Mouse (Mus musculus) heart, embryonic 12.5 days (tissue): Measurements from ENCODE around the gene Ucn. TPM values are rescaled to one million over a fixed set of nuclear protein-coding genes. Genes with fewer than 3 reads are reported as not detected.

Source experiments
- ATAC-seq: fragments of 200-750 bp; cut with Nextera tagmentation; 2 replicates; pipeline ENCODE4 v1.8.0; 2017; ENCODE audit warnings: moderate TSS enrichment, moderate library complexity; ENCODE audit not compliant: insufficient number of reproducible peaks, low FRiP score
- H3K27ac ChIP-seq: fragments of 300-500 bp; sonication (generic); 2 replicates; pipeline ENCODE4 v1.5.1; 2016; ENCODE audit warnings: mild to moderate bottlenecking, moderate library complexity; ENCODE audit not compliant: poor library complexity, severe bottlenecking
- H3K27me3 ChIP-seq: fragments of 300-500 bp; sonication (generic); replicated peaks from 2 replicates; pipeline ENCODE4 v1.6.1; 2016; ENCODE audit warnings: mild to moderate bottlenecking, moderate library complexity
- H3K36me3 ChIP-seq: fragments of 300-500 bp; sonication (generic); 2 replicates; pipeline ENCODE4 v1.6.1; 2016; ENCODE audit warnings: mild to moderate bottlenecking, moderate library complexity
- H3K4me1 ChIP-seq: fragments of 300-500 bp; sonication (generic); replicated peaks from 2 replicates; pipeline ENCODE4 v1.6.1; 2016; ENCODE audit warnings: mild to moderate bottlenecking
- H3K4me2 ChIP-seq: fragments of 300-500 bp; sonication (generic); 2 replicates; pipeline ENCODE4 v1.6.1; 2016; ENCODE audit warnings: mild to moderate bottlenecking, moderate library complexity
- H3K4me3 ChIP-seq: fragments of 300-500 bp; sonication (generic); 2 replicates; pipeline ENCODE4 v1.5.1; 2016; ENCODE audit warnings: mild to moderate bottlenecking
- H3K9ac ChIP-seq: fragments of 300-500 bp; sonication (generic); 2 replicates; pipeline ENCODE4 v1.6.1; 2016; ENCODE audit warnings: mild to moderate bottlenecking, moderate library complexity
- H3K9me3 ChIP-seq: fragments of 300-500 bp; sonication (generic); replicated peaks from 2 replicates; pipeline ENCODE4 v1.6.1; 2016; ENCODE audit warnings: mild to moderate bottlenecking, moderate library complexity
- WGBS: fragments of 180-500 bp; shearing (Covaris S2); methylation state at CpG from one replicate; pipeline ENCODE4 v1.1.7; 2016; 5-methylcytosine and 5-hydroxymethylcytosine counted together
- polyA plus RNA-seq: library from polyadenylated mRNA; unstranded; fragments of >200 nt; fragmentation: Nextera tagmentation; extraction: Ambion mirVana; gene quantifications from 2 replicates; pipeline ENCODE4 v1.2.1, GENCODE M21; 2016

The Ucn gene
- polyA plus RNA-seq, 1 experiment from 2014 or later, result 0.38 TPM

DNA sequence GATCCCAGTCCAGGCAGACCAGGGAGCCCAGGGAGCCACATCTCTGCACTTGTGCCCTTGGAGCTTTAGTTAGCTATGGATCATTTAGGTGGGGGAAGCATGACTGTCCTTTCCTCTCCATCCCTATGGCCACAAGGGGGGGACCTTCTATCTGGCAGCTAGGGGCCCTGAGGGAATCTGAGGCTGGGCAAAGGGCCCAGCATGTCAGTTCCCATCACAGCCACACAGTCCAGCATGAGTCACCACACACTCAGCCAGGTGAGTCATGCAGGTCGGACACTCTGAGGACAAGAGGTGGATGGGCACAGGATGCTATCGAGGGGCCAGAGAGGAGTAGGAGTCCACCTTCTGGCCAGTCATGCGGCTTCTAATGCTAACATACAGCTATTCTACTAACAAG, 13.1 kb upstream of the Ucn start:
- no peak overlapping the region for H3K4me2 ChIP-seq
- peaks cover 19% of the 10 kb centered on the region for H3K4me1 ChIP-seq
- 72% methylated on average over 3 of the region's 3 CpGs for WGBS
- H3K9ac ChIP-seq, result no peak overlapping the region
- peaks cover 33% of the 10 kb centered on the region for H3K36me3 ChIP-seq
- no peak overlapping the region for H3K4me3 ChIP-seq
- no peak overlapping the region for H3K27ac ChIP-seq
- no peaks in the 10 kb centered on the region for H3K9me3 ChIP-seq
- no peak for ATAC-seq
- no peaks in the 10 kb centered on the region for H3K27me3 ChIP-seq

DNA sequence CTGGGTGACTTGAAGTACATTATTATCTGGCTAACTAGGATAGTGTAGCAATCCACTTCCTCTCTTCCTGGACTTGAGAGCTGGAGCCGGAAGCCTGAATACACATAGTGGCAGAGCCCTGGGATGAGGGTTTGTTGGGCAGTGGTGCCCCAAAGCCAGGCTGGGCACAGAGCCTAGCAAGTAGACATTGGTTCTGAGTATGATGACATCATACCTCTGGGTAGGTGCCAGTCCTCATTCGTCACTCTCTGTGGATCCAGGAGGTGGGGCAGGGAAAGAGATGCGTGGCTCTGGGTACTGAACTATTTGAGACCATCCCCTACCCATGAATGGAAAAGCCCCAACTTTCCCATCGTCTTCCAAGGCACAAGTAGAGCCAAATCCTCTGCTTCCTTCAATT, 11.2 kb upstream of the Ucn start:
- H3K4me3 ChIP-seq, result no peak overlapping the region
- ATAC-seq, result no peak
- H3K27ac ChIP-seq, result no peak overlapping the region
- H3K9ac ChIP-seq, result no peak overlapping the region
- no peaks in the 10 kb centered on the region for H3K27me3 ChIP-seq
- WGBS, result 80% methylated on average over 4 of the region's 4 CpGs
- H3K4me1 ChIP-seq, result peaks cover 19% of the 10 kb centered on the region
- no peak overlapping the region for H3K4me2 ChIP-seq
- H3K36me3 ChIP-seq, result peaks cover 42% of the 10 kb centered on the region
- H3K9me3 ChIP-seq, result no peaks in the 10 kb centered on the region

DNA sequence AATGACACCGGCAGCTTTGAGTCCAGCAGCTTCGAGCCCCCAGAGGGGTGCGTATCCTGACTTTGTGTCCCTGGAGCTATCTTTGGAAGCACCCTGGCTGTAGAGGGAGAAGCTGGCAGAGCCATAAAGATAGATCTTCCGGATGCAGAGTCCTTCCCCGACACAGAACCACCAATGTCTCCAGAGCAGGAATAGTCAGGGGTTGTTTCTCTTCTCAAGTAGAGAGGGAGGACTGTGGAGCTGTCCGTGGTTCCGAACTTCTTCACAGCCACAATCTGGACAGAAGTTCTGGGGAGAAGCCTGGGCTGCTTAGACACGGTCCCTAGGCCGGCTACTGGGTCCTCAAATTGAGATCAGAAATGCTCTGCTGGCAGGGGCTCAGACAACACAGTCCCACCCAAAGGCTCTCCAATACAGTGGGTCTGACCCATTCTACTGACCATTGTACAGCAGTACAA, 368 bp upstream of the Ucn start:
- peaks cover 26% of the 10 kb centered on the region for H3K4me1 ChIP-seq
- ATAC-seq, result no peak
- no peak overlapping the region for H3K9ac ChIP-seq
- no peak overlapping the region for H3K27ac ChIP-seq
- WGBS, result 8% methylated on average over 9 of the region's 9 CpGs
- H3K9me3 ChIP-seq, result no peaks in the 10 kb centered on the region
- H3K4me2 ChIP-seq, result peak overlapping the region; percentile 74
- peaks cover 16% of the 10 kb centered on the region for H3K36me3 ChIP-seq
- peaks cover 64% of the 10 kb centered on the region for H3K27me3 ChIP-seq
- peak overlapping the region; percentile 41 for H3K4me3 ChIP-seq

- Histone ChIP-seq H3K27me3 (peaks cover 68% of the 10 kb centered on the region), H3K36me3 (peaks cover 8% of the 10 kb centered on the region), H3K9me3 (no peaks in the 10 kb centered on the region), H3K4me3 (peak overlapping the region; percentile 41), H3K27ac (no peak overlapping the region), H3K9ac (no peak overlapping the region), H3K4me2 (peak overlapping the region; percentile 74), H3K4me1 (peaks cover 26% of the 10 kb centered on the region)
- no peak for ATAC-seq
- 2% methylated on average over 13 of the region's 13 CpGs for WGBS
Observed at GRCm38 (mm10) chr5:31137658-31138057, 971 bp downstream of the Ucn start.

- 1% methylated on average over 33 of the region's 33 CpGs for WGBS
- H3K4me3 ChIP-seq, result peak overlapping the region; percentile 41
- H3K9ac ChIP-seq, result no peak overlapping the region
- H3K27ac ChIP-seq, result no peak overlapping the region
- peaks cover 68% of the 10 kb centered on the region for H3K27me3 ChIP-seq
- no peaks in the 10 kb centered on the region for H3K9me3 ChIP-seq
- H3K36me3 ChIP-seq, result peaks cover 8% of the 10 kb centered on the region
- ATAC-seq, result no peak
- peaks cover 26% of the 10 kb centered on the region for H3K4me1 ChIP-seq
- H3K4me2 ChIP-seq, result peak overlapping the region; percentile 74
Observed at GRCm38 (mm10) chr5:31136730-31137424, 1.8 kb downstream of the Ucn start.

- no peaks in the 10 kb centered on the region for H3K4me1 ChIP-seq
- H3K36me3 ChIP-seq, result no peaks in the 10 kb centered on the region
- ATAC-seq, result no peak
- no peaks in the 10 kb centered on the region for H3K27me3 ChIP-seq
- no peak overlapping the region for H3K27ac ChIP-seq
- H3K9ac ChIP-seq, result no peak overlapping the region
- H3K4me2 ChIP-seq, result no peak overlapping the region
- WGBS, result 31% methylated on average over 5 of the region's 5 CpGs
- no peak overlapping the region for H3K4me3 ChIP-seq
- H3K9me3 ChIP-seq, result no peaks in the 10 kb centered on the region
Observed at GRCm38 (mm10) chr5:31126050-31126449, 12.6 kb downstream of the Ucn start.

- no peaks in the 10 kb centered on the region for H3K9me3 ChIP-seq
- no peak overlapping the region for H3K9ac ChIP-seq
- no peak overlapping the region for H3K4me2 ChIP-seq
- H3K27ac ChIP-seq, result no peak overlapping the region
- no peak overlapping the region for H3K4me3 ChIP-seq
- WGBS, result 48% methylated on average over 2 of the region's 2 CpGs
- no peaks in the 10 kb centered on the region for H3K4me1 ChIP-seq
- H3K27me3 ChIP-seq, result no peaks in the 10 kb centered on the region
- no peaks in the 10 kb centered on the region for H3K36me3 ChIP-seq
- ATAC-seq, result no peak
Observed at GRCm38 (mm10) chr5:31123481-31123880, 15.1 kb downstream of the Ucn start.

DNA sequence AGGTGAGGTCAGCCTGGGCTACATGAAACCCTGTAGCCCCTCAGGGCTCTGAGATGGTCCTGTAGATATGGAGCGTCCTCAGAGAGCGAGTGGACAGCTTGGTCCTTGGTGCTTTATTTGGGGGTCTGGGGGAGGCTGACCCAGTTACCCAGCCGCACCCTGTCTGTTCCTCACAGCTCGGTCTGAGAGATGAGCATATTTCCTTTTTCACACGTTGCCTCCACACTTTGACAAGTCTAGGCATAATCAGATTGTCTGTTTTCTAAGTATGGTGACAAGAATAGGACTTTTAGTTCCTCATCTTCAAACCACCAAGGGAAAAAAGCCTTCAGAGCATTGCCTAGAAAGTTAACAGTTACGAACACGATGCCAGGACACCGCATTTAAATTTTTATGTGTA, 17.5 kb downstream of the Ucn start:
- 74% methylated on average over 8 of the region's 8 CpGs for WGBS
- Histone ChIP-seq H3K9me3 (no peaks in the 10 kb centered on the region), H3K36me3 (no peaks in the 10 kb centered on the region), H3K27ac (no peak overlapping the region), H3K4me1 (peaks cover 9% of the 10 kb centered on the region), H3K4me3 (no peak overlapping the region), H3K27me3 (no peaks in the 10 kb centered on the region; the same call in 1 of the 2 replicates), H3K4me2 (no peak overlapping the region), H3K9ac (no peak overlapping the region)
- no peak for ATAC-seq

DNA sequence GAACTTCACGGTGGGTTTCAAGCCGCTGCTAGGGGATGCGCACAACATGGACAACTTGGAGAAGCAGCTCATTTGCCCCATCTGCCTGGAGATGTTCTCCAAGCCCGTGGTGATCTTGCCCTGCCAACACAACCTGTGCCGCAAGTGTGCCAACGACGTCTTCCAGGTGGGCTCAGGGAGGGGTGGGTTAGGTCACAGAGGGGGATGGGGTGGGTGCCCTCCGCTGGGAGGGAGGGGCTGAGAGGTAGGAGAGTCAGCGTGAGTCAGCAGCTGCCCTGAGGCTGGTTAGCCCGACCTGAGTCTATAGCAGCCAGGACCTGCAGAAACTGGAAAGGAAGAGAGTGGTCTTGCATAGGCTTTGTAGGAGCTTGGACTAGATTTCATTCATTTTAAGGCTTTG, 21.7 kb downstream of the Ucn start:
- H3K27me3 ChIP-seq, result no peaks in the 10 kb centered on the region; the same call in 1 of the 2 replicates
- peak overlapping the region; percentile 69 for H3K4me2 ChIP-seq
- ATAC-seq, result no peak
- WGBS, result 13% methylated on average over 10 of the region's 10 CpGs
- H3K4me3 ChIP-seq, result peak overlapping the region; percentile 36
- peaks cover 10% of the 10 kb centered on the region for H3K4me1 ChIP-seq
- no peaks in the 10 kb centered on the region for H3K36me3 ChIP-seq
- H3K9ac ChIP-seq, result peak overlapping the region; percentile 60
- H3K27ac ChIP-seq, result peak overlapping the region; percentile 85
- no peaks in the 10 kb centered on the region for H3K9me3 ChIP-seq

DNA sequence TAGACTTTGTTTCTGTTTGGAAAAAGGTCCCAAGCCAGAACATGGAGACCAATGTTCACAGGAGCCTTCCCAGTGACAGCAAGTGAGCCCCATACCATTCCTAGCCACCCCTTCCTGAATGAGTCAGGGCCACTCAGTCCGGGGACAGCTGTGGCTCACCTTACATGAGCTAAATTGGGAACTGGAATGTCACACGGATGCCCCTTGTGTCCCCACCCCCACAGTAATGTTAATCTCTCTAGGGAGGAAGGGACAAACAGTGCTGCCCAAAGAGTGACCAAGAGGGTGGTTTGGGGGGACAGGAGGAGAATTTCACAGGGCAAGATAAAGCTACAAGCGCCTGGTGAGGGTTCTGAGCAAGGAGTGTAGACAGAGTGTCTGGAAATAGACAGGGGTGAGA, 22.3 kb downstream of the Ucn start, which contains the start of gene Trim54:
Trim54 (plus strand) TSS at position 359 of the 400 bp plus-strand sequence.
- H3K9ac ChIP-seq, result peak within 1 kb of the TSS; percentile 60
- no peaks in the 10 kb centered on the region; the same call in 1 of the 2 replicates for H3K27me3 ChIP-seq
- 0 out of 2 replicates have a peak, but pooled peaks have one; percentile 42 for ATAC-seq
- H3K4me3 ChIP-seq, result peak within 1 kb of the TSS; percentile 36
- peak within 1 kb of the TSS; percentile 85 for H3K27ac ChIP-seq
- H3K9me3 ChIP-seq, result no peaks in the 10 kb centered on the region
- peak within 1 kb of the TSS; percentile 69 for H3K4me2 ChIP-seq
- WGBS, result 11% methylated on average over 3 of the region's 3 CpGs
- H3K4me1 ChIP-seq, result peaks cover 10% of the 10 kb centered on the region
- no peaks in the 10 kb centered on the region for H3K36me3 ChIP-seq

- Histone ChIP-seq H3K4me1 (no peaks in the 10 kb centered on the region), H3K27me3 (peaks cover 3% of the 10 kb centered on the region; the same call in 1 of the 2 replicates), H3K27ac (no peak overlapping the region), H3K9me3 (no peaks in the 10 kb centered on the region), H3K36me3 (no peaks in the 10 kb centered on the region), H3K9ac (no peak overlapping the region), H3K4me3 (no peak overlapping the region), H3K4me2 (no peak overlapping the region)
- WGBS, result 25% methylated on average over 7 of the region's 7 CpGs
- no peak for ATAC-seq
Observed at GRCm38 (mm10) chr5:31110781-31111180, 27.8 kb downstream of the Ucn start.
